Mouse (Mus musculus): ENCODE results near the gene Cth.

Cth gene

GRCm38 (mm10) chr3:157910262-157910661 lies 14.6 kb downstream of the Cth start:
- DNase-seq (ENCODE audit: low spot score in 2 of 2), result no peak

DNA sequence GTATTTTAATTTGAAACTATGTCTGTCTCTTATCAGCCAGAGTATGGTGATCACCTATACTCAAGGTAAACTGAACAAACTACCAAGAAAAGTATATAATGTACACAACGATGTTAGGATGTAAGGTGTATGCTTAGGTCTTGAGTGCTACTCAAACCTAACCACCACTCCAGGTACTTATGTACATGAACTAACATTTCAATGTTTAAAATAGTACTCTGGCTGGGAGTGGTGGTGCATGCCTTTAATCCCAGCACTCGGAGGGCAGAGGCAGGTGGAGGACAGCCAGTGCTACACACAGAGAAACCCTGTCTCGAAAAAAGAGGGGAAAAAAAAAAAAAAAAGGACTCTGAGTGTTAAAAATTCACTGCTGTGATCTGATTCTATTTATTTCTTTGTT lies 16.7 kb downstream of the Cth start:
- no peak for DNase-seq (ENCODE audit: low spot score in 2 of 2)

- no peak for DNase-seq (ENCODE audit: low spot score in 2 of 2)
These were observed 23.2 kb downstream of the Cth start for GRCm38 (mm10) chr3:157901721-157902120.

DNA sequence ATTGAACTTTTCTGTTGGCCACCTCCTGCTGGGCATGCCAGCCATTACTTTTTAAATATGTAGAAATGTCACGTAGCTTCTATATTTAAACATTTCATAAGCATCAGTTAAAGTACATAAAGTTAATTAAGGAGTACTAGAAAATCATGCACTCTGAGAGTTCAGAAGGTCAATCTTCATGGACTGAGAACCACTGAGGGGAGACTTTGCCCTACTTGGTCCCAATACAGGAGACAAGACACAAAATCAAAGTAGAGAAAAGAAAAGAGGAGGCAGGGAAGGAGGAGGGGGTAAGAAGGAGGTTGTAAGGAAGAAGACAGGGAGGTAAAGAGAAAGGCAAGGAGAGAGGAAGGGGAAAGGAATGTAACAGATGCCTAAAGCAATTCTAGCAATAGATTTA lies 24.9 kb downstream of the Cth start:
- DNase-seq (ENCODE audit: low spot score in 2 of 2), result no peak

DNA sequence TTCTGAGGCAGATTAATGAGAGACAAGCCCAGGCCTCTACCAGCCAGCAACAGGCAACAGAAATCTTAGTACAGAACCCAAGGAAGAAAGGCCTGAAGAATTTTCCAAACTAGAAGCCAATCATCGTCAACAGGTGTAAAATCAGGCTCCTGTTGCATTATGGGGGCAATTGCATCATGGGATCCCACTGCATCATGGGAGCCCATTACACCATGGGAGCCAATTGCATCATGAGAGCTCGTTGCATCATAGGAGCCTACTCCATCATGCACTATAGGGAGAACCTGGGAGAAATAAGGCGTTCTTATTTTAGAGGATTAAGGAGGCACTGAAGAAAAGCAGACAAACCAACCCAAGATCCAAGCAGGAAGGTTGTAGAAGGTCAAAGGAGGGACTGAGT lies 27.2 kb downstream of the Cth start:
- no peak for DNase-seq (ENCODE audit: low spot score in 2 of 2)

DNA sequence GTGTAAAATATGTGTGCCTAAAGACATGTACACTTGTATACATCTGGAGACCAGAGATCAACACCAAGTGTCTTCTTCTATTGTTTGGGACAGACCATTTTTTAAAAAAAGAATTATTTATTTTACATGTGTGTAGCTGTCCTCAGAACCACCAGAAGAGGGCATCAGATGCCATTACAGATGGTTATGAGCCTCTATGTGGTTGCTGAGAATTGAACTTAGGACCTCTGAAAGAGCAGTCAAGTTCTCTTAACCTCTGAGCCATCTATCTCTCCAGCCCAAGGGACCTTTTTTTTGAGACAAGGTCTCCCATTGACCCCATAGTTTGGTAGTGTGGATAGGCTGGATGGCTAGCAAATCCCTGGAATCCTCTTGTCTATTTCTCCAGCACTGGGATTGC lies 33.1 kb downstream of the Cth start:
- no peak for DNase-seq (ENCODE audit: low spot score in 2 of 2)

GRCm38 (mm10) chr3:157884081-157884643 lies 40.7 kb downstream of the Cth start:
- no peak for DNase-seq (ENCODE audit: low spot score in 2 of 2)

DNA sequence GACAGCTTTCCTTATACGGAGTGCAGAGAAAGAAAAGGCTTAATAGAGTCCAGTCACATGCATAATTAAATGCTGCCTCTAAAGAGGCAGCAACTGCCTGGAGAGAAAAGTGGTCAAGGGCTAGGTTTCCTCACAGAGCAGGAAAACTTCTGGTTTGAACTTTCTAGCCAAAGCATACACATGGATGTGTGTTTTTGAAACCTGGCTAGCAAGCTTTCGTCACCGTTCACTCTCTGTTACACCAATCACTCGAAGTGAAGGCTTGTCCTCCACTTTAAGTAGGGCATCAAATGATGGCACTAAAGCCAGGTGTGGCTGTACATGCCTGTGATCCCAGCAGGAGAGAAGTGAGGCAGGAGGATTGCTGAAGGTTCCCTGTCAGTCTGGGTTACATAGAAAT lies 41.8 kb downstream of the Cth start:
- DNase-seq (ENCODE audit: low spot score in 2 of 2), result no peak

GRCm38 (mm10) chr3:157881992-157882391 lies 42.9 kb downstream of the Cth start:
- no peak for DNase-seq (ENCODE audit: low spot score in 2 of 2)

GRCm38 (mm10) chr3:157880983-157881382 lies 43.9 kb downstream of the Cth start:
- no peak for DNase-seq (ENCODE audit: low spot score in 2 of 2)

DNA sequence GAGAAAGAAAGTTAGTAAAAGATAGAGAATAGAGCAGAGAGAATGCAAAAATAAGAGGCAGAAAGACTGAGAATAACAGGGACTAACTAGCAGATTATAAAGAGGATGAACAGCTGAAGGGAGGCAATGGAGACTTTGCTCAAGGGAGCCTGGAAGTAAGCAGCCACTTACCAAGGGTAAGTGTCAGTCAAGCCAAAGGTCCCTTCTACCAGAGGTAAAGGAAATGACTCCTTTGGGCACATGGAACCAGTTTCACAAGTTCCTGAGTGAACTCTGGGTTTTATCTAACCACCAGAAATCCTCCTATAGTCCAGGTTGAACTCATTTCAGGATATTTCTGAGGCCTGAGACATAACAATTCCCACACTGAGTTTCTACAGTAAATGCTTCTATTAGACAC lies 47.0 kb downstream of the Cth start:
- no peak for DNase-seq (ENCODE audit: low spot score in 2 of 2)

GRCm38 (mm10) chr3:157876439-157877156 lies 48.3 kb downstream of the Cth start:
- peak in 1 of 2 experiments; percentile 14 for DNase-seq (ENCODE audit: low spot score in 2 of 2)

- DNase-seq (ENCODE audit: low spot score in 2 of 2), result no peak
These were observed 52.0 kb downstream of the Cth start for GRCm38 (mm10) chr3:157872897-157873296.

- no peak for DNase-seq (ENCODE audit: low spot score in 2 of 2)
These were observed 57.0 kb downstream of the Cth start for GRCm38 (mm10) chr3:157867836-157868235.

- DNase-seq (ENCODE audit: low spot score in 2 of 2), result no peak
These were observed 58.6 kb downstream of the Cth start for GRCm38 (mm10) chr3:157866251-157866650.

- DNase-seq (ENCODE audit: low spot score in 2 of 2), result no peak
These were observed 59.0 kb downstream of the Cth start for GRCm38 (mm10) chr3:157865848-157866247.

GRCm38 (mm10) chr3:157865431-157865830 lies 59.4 kb downstream of the Cth start:
- no peak for DNase-seq (ENCODE audit: low spot score in 2 of 2)

- no peak for DNase-seq (ENCODE audit: low spot score in 2 of 2)
These were observed 72.1 kb downstream of the Cth start for GRCm38 (mm10) chr3:157852806-157853205.

GRCm38 (mm10) chr3:157848503-157848902 lies 76.4 kb downstream of the Cth start:
- DNase-seq (ENCODE audit: low spot score in 2 of 2), result no peak

GRCm38 (mm10) chr3:157847338-157848284 lies 77.3 kb downstream of the Cth start:
- no peak for DNase-seq (ENCODE audit: low spot score in 2 of 2)

Measured in spleen, postnatal 4 days (tissue).